Mouse (Mus musculus): ENCODE measurements around the gene Olfr1509.
"Not testable (repeated sequence)": the region's sequence is repeated elsewhere in the genome, so short reads cannot be mapped to it uniquely, and the experiment has no call there.

Gene Olfr1509

DNA sequence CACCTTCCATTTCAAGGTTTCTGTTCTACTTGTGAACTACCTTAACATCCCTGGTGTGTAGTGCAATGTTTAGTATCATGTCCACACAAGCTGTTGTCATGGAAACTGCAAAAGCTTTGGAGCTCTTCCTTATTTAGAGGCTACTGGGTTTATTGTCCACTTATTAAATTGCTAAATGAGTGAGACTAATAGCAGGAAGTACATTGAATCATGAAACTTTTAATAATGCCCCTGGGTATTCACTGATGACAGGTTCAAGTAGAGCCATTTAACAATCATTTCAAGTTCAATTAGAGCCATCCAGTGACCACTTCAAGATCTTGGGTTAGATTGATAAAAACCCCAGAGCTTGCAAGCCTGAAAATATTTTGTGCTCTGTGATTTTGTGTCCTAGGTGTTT lies at the start of gene Olfr1509:
Gene Olfr1509, plus strand, starts transcription at position 301 of the 400 bp plus-strand sequence.
- no peak for DNase-seq (ENCODE audit: extremely low read depth, low read depth, low spot score)

DNA sequence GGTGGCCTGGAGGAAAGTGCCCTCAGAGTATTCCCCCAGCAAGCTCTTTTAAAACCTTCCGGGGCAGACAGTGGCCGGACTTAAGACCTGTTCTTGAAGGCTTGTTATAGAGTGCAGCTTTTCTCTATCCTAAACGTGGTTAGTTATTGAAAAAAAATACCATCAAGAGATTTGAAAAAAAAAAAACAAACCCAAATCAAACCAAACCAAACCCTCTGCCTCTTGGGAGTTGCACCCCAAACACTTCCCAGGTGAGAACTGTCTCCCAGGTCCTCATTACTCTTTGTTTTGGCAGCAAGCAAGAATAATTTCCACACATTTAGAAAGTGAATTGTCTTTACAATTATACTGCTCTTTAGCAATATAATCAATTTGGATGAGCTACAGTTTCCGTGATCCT lies 45.5 kb upstream of the Olfr1509 start, which contains the start of gene Olfr1511:
Gene Olfr1511, minus strand, starts transcription at position 101 of the 400 bp plus-strand sequence.
- no peak for DNase-seq (ENCODE audit: extremely low read depth, low read depth, low spot score)

DNA sequence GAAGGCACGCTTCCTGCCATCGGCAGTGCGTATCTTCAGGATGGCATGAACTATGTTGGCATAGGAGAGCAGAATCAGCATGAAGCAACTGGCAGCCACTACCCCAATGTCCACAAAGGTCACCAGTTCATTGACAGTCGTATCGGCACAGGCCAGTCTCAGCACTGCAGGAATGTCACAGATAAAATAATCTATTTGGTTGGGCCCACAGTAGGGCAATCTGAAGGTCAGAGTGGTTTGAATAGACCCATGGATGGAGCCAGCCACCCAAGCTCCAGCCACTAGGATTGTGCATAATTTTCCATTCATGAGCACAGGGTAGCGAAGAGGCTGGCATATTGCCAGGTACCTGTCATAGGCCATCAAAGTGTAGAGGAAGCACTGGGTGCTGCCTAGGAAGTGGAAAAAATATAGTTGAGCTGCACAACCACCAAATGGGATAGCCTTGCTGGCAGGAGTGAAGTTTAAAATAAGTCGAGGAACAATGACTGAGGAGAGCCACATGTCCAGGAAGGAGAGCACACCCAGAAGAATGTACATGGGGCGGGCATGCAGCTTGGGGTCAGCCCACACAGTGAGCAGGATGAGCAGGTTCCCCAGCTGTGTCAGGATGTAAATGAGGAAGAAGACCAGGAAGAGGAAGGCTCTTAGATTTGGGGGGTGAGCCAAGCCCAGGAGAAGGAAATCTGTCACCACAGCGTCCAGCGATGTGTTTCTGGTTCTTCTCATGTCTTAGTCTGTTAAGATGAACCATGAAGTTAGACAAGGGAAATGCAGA lies 32.5 kb upstream of the Olfr1509 start:
- DNase-seq (ENCODE audit: extremely low read depth, low read depth, low spot score) = not testable (repeated sequence)

DNA sequence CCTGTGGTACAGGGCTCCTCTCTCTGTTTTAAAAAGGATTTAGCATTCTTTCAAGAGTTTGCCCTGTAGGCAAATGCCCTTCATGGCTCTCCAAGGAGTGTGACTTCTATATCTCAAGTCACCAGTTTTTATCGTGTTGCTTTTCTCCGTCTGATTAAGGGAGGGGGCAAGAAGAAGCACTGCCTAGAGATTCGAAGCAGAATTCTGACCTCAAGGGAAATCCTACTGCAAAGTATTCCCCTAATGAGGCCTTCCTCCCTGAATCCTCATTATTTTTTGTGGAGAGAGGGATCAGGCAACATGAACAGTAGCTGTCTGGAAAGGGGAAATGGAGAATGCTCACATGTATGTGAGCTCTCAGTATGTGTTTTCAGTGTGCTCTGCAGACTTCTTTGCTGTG lies 28.5 kb upstream of the Olfr1509 start, which contains the start of gene Olfr1510:
Gene Olfr1510, minus strand, starts transcription at position 101 of the 400 bp plus-strand sequence.
- no peak for DNase-seq (ENCODE audit: extremely low read depth, low read depth, low spot score)

DNA sequence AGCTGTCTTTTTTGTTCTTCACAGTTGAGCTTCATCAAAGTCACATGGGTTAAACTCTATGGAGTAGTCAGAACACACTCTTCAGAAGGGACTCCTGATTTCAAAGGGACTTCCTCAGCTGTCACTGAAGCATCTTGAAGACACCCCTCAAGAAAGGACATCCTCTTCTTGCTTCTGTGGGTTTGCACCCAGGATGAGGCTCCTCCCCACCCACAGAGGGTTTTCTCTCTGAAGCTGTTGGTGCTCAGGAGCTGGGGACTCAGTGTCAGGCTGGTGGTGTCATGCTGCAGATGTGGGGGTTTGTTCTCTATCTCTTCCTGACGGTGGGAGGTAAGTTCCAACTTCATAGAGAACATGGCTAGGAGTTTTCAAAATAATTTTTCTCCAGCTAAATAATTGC lies 15.1 kb upstream of the Olfr1509 start:
- no peak for DNase-seq (ENCODE audit: extremely low read depth, low read depth, low spot score)

DNA sequence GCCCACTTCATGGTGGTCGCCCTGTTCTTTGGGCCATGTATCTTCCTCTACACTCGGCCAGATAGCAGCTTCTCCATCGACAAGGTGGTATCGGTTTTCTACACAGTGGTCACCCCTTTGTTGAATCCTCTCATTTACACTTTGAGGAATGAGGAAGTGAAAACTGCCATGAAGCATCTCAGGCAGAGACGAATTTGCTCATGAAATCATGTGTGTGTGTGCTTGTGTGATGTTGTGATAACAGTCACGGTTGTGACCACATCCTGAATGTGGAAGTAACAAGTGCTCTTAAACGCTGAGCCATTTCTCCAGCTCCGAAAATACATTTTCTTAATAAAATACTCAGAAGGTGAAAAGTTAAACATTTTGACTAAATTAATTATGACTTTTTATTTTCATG lies 8.3 kb downstream of the Olfr1509 start:
- DNase-seq (ENCODE audit: extremely low read depth, low read depth, low spot score) = no peak

DNA sequence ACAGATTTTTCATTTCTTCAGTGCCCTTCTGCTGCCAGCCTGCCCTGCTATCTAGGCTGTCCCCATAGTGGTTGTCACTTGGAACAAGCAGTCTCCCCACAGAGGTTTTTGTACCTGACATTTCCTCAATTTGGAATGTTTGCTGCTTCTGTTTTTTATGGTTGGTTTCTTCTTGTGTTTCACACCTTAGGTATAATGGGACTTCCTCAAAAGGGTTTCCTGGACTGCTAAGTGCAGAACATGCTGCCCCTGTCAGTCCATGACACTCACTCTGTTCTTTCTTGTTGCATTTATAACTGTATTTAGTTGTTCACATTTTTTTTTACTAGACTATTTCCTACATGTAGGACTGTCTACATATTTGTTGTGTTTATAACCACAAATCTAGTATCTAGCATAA lies 19.1 kb downstream of the Olfr1509 start:
- DNase-seq (ENCODE audit: extremely low read depth, low read depth, low spot score) = no peak

DNA sequence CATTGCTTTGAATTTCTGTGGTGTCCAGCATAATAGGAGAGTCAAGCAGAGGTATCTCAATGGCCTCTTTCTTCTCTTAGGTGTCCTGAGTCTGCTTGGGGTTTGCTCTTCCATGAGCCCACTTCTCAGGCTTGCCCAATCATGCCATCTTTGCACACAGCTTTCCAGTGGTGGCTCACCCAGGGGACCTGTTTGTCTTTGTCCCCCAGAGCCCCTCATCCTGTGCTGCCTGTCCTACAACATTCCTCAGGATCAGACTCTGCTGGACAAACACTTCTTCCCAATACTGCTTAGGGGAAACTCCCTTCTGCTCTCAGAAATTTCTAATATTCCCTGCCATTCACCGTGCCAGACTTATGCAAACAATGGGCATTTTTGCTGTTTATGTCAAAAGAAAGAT lies 22.9 kb downstream of the Olfr1509 start:
- no peak for DNase-seq (ENCODE audit: extremely low read depth, low read depth, low spot score)

DNA sequence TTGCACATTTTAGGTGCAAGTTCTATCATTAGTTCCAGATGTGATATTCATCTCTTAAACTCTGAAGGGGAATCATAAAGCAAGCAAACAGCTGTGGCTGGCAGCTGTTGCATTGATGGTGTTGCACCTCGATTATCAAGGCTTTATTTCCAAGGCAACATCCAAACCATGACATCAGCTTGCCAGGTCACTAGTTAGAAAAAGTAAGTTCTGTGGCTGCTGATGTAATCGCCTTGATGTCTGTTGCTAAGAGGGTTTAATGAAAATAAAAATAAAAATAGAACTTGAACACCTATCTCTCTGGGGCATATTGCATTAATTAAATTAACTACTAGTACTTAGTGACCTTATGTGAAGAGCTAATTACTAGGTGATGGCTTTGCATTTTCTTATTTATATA lies 24.6 kb downstream of the Olfr1509 start, which contains the start of gene Olfr1508:
Gene Olfr1508, minus strand, starts transcription at position 101 of the 400 bp plus-strand sequence.
- DNase-seq (ENCODE audit: extremely low read depth, low read depth, low spot score) = no peak

DNA sequence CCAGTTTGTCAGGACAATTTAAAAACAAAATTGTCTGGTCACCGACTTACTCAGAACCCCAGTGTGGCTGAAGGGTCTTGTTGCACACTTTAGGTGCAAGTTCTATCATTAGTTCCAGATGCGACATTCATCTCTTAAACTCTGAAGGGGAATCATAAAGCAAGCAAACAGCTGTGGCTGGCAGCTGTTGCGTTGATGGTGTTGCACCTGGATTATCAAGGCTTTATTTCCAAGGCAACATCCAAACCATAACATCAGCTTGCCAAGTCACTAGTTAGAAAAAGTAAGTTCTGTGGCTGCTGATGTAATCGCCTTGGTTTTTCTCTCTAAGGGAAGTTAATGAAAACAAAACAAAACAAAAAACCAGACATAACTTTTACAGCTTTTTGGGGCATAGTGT lies 52.7 kb downstream of the Olfr1509 start, which contains the start of gene Olfr1507:
Gene Olfr1507, minus strand, starts transcription at position 234 of the 400 bp plus-strand sequence.
- no peak for DNase-seq (ENCODE audit: extremely low read depth, low read depth, low spot score)
